ENCODE assay signal across 11 mouse cellular contexts in the genomic region with DNA sequence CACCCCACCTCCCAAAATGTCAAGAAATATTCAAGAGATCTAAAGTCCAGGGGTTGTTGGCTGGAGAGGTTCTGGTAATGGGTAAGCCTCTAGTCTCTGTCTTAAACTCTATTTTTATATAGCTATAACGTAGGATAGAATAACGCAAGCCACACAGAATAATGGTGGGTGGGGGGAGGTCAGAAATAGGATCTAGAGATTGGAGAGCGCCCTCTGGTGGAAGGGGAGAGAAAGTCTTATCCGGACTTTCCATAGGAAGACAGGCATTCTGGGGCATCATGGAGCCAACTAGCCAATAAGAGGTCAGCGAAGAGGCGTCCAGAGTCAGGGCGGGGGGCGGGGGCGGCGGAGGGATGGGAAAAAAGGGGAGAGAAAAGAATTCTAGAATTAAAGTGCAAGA.
DNase-seq lines count a peak whose midpoint lies in the region; ATAC-seq and TF ChIP-seq lines count a peak whose summit lies in the region.
"Had no signal": no experiment of that assay in that cellular context is flagged by ENCODE, and none has a peak within 500 bp of the region (broad histone marks: within the 10 kb centered on the region; RNA-seq: fewer than 3 reads in every experiment).

No protein-coding gene starts in this region.

- H3K36me3 ChIP-seq in heart, embryonic 12.5 days, result no peaks in the 10 kb centered on the region
- no peaks in the 10 kb centered on the region for H3K36me3 ChIP-seq in testis, adult 2 months (ENCODE audit: control insufficient read depth, insufficient read depth, low read length)
- H3K36me3 ChIP-seq: embryonic facial prominence, embryonic 12.5 days had no signal

- H3K4me2 ChIP-seq in heart, embryonic 12.5 days, result no peak overlapping the region
- H3K4me2 ChIP-seq: embryonic facial prominence, embryonic 12.5 days had no signal

- no peak overlapping the region for H3K4me3 ChIP-seq in heart, embryonic 12.5 days
- H3K4me3 ChIP-seq in testis, adult 2 months (ENCODE audit: control insufficient read depth, low read depth, low read length), result no peak overlapping the region
- H3K4me3 ChIP-seq: embryonic facial prominence, embryonic 12.5 days had no signal

- no peaks in the 10 kb centered on the region for H3K27me3 ChIP-seq in heart, embryonic 12.5 days (replicated peaks)
- no peaks in the 10 kb centered on the region for H3K27me3 ChIP-seq in testis, adult 2 months (ENCODE audit: control insufficient read depth, insufficient read depth, low read length)
- H3K27me3 ChIP-seq: embryonic facial prominence, embryonic 12.5 days had no signal

- no peak overlapping the region for H3K27ac ChIP-seq in heart, embryonic 12.5 days (ENCODE audit: poor library complexity, severe bottlenecking)
- no peak overlapping the region for H3K27ac ChIP-seq in testis, adult 2 months (ENCODE audit: control insufficient read depth, insufficient read depth, low read depth, low read length)
- H3K27ac ChIP-seq: embryonic facial prominence, embryonic 12.5 days had no signal

- H3K4me1 ChIP-seq in heart, embryonic 12.5 days (replicated peaks), result peaks cover 8% of the 10 kb centered on the region
- no peaks in the 10 kb centered on the region for H3K4me1 ChIP-seq in testis, adult 2 months (ENCODE audit: control insufficient read depth, insufficient read depth, low read length)

- TF ChIP-seq CTCF in testis, adult 2 months (IDR thresholded peaks at IDR 0.05; ENCODE audit: control insufficient read depth, insufficient read depth, insufficient replicate concordance, low read depth, low read length), result peak; percentile 45; the same call in 1 of the 2 replicates

- whole genome bisulfite sequencing in heart, embryonic 12.5 days, result 76% methylated on average over 10 of the region's 10 CpGs

- DNase-seq in heart, postnatal 14 days, result peak; percentile 19 to 32
- DNase-seq in testis, postnatal 10 days (ENCODE audit: low spot score), result no peak
- peak; percentile 11 for DNase-seq in c-Kit-negative CD71-positive TER-119-positive erythroid progenitor cells, embryonic 14.5 days (ENCODE audit: low read depth, low spot score)
- DNase-seq in thymus, postnatal 25 days, result peak; percentile 21
- no peak for DNase-seq in right cerebral cortex, postnatal 14 days
- DNase-seq in adrenal gland, postnatal 25 days, result no peak
- DNase-seq: gastrocnemius, postnatal 14 days had no signal

- H3K9ac ChIP-seq in heart, embryonic 12.5 days, result no peak overlapping the region
- H3K9ac ChIP-seq: embryonic facial prominence, embryonic 12.5 days had no signal

- no peak for ATAC-seq in heart, embryonic 12.5 days (ENCODE audit: insufficient number of reproducible peaks, low FRiP score)
- ATAC-seq: activated CD4-positive, CD25-positive, alpha-beta regulatory T cell, adult 4 months had no signal

- H3K9me3 ChIP-seq in heart, embryonic 12.5 days (replicated peaks), result no peaks in the 10 kb centered on the region
- H3K9me3 ChIP-seq: embryonic facial prominence, embryonic 12.5 days had no signal

- intact Hi-C loops in heart, postnatal 14 days (cut with DNase I), result loop anchor here (2.0 to 5.0 kb wide), 2 partner anchors 123 to 137 kb away; no protein-coding TSS in a partner anchor

- no peak for TF ChIP-seq POLR2A in testis, adult 2 months (IDR thresholded peaks at IDR 0.05; ENCODE audit: control insufficient read depth, low read depth, low read length)

Comparison
In these comparisons a context has a peak if more than half of its experiments do, and no peak if none do; other contexts are left out.
1. DNase-seq: peak in heart, postnatal 14 days (2 of 2), c-Kit-negative CD71-positive TER-119-positive erythroid progenitor cells, embryonic 14.5 days (single experiment) and thymus, postnatal 25 days (single experiment); none in testis, postnatal 10 days (single experiment), right cerebral cortex, postnatal 14 days (single experiment) and adrenal gland, postnatal 25 days (single experiment).